Mouse (Mus musculus): ENCODE measurements at regions not wholly inside any gene's neighbourhood (a gene's known extent, or its start where the extent isn't known, plus 50 kb on each side); places are given as distances from the start of the nearest gene placed in this dataset.

- no peak for ATAC-seq (replicated peaks; ENCODE audit: low read depth, poor library complexity, severe bottlenecking)
Observed at GRCm38 (mm10) chr16:51457166-51457565, 573.9 kb upstream of the Cblb start.

- ATAC-seq (replicated peaks; ENCODE audit: low read depth, poor library complexity, severe bottlenecking): no peak
Observed at GRCm38 (mm10) chr16:51475690-51476089, 555.3 kb upstream of the Cblb start.

GRCm38 (mm10) chr16:51496096-51496495, 534.9 kb upstream of the Cblb start:
- ATAC-seq (replicated peaks; ENCODE audit: low read depth, poor library complexity, severe bottlenecking): no peak

- peak; percentile 68 for ATAC-seq (replicated peaks; ENCODE audit: low read depth, poor library complexity, severe bottlenecking)
Observed at GRCm38 (mm10) chr16:51497777-51498176, 533.2 kb upstream of the Cblb start.

- ATAC-seq (replicated peaks; ENCODE audit: low read depth, poor library complexity, severe bottlenecking): no peak
Observed at GRCm38 (mm10) chr16:51517079-51517478, 513.9 kb upstream of the Cblb start.

GRCm38 (mm10) chr16:51520762-51521161, 510.3 kb upstream of the Cblb start:
- no peak for ATAC-seq (replicated peaks; ENCODE audit: low read depth, poor library complexity, severe bottlenecking)

- no peak for ATAC-seq (replicated peaks; ENCODE audit: low read depth, poor library complexity, severe bottlenecking)
Observed at GRCm38 (mm10) chr16:51521317-51522092, 509.5 kb upstream of the Cblb start.

- ATAC-seq (replicated peaks; ENCODE audit: low read depth, poor library complexity, severe bottlenecking): no peak
Observed at GRCm38 (mm10) chr16:51524023-51524422, 507.0 kb upstream of the Cblb start.

GRCm38 (mm10) chr16:51532496-51532895, 498.5 kb upstream of the Cblb start:
- no peak for ATAC-seq (replicated peaks; ENCODE audit: low read depth, poor library complexity, severe bottlenecking)

- no peak for ATAC-seq (replicated peaks; ENCODE audit: low read depth, poor library complexity, severe bottlenecking)
Observed at GRCm38 (mm10) chr16:51543769-51544168, 487.3 kb upstream of the Cblb start.

- 0 out of 2 replicates have a peak, but pooled peaks have one; percentile 39 for ATAC-seq (replicated peaks; ENCODE audit: low read depth, poor library complexity, severe bottlenecking)
Observed at GRCm38 (mm10) chr16:51547032-51547431, 484.0 kb upstream of the Cblb start.

GRCm38 (mm10) chr16:51562866-51563658, 468.0 kb upstream of the Cblb start:
- no peak for ATAC-seq (replicated peaks; ENCODE audit: low read depth, poor library complexity, severe bottlenecking)

GRCm38 (mm10) chr16:51564064-51564463, 467.0 kb upstream of the Cblb start:
- ATAC-seq (replicated peaks; ENCODE audit: low read depth, poor library complexity, severe bottlenecking): no peak

GRCm38 (mm10) chr16:51577915-51578593, 453.0 kb upstream of the Cblb start:
- ATAC-seq (replicated peaks; ENCODE audit: low read depth, poor library complexity, severe bottlenecking): no peak

- ATAC-seq (replicated peaks; ENCODE audit: low read depth, poor library complexity, severe bottlenecking): no peak
Observed at GRCm38 (mm10) chr16:51580525-51580924, 450.5 kb upstream of the Cblb start.

- ATAC-seq (replicated peaks; ENCODE audit: low read depth, poor library complexity, severe bottlenecking): no peak
Observed at GRCm38 (mm10) chr16:51589924-51590397, 441.1 kb upstream of the Cblb start.

- no peak for ATAC-seq (replicated peaks; ENCODE audit: low read depth, poor library complexity, severe bottlenecking)
Observed at GRCm38 (mm10) chr16:51617579-51617978, 413.4 kb upstream of the Cblb start.

GRCm38 (mm10) chr16:51646646-51647045, 384.4 kb upstream of the Cblb start:
- ATAC-seq (replicated peaks; ENCODE audit: low read depth, poor library complexity, severe bottlenecking): no peak

- no peak for ATAC-seq (replicated peaks; ENCODE audit: low read depth, poor library complexity, severe bottlenecking)
Observed at GRCm38 (mm10) chr16:51650100-51650499, 380.9 kb upstream of the Cblb start.

- peak; percentile 69 for ATAC-seq (replicated peaks; ENCODE audit: low read depth, poor library complexity, severe bottlenecking)
Observed at GRCm38 (mm10) chr16:51650683-51651082, 380.3 kb upstream of the Cblb start.

- ATAC-seq (replicated peaks; ENCODE audit: low read depth, poor library complexity, severe bottlenecking): no peak
Observed at GRCm38 (mm10) chr16:51661693-51662092, 369.3 kb upstream of the Cblb start.

Measured in common myeloid progenitor, adult 5-6 weeks (primary cell).